Mouse (Mus musculus) embryonic facial prominence, embryonic 14.5 days (tissue): ENCODE results near the gene Pofut2. TPM values are rescaled to one million over a fixed set of nuclear protein-coding genes. Genes with fewer than 3 reads are reported as not detected.
"Not testable (repeated sequence)": the region's sequence is repeated elsewhere in the genome, so short reads cannot be mapped to it uniquely, and the experiment has no call there.

Experiments used
- ATAC-seq: fragments of 200-750 bp; cut with Nextera tagmentation; 2 replicates; pipeline ENCODE4 v1.8.0; 2017; ENCODE audit warnings: low read depth, moderate number of reproducible peaks, moderate TSS enrichment
- DNase-seq: peaks from one replicate; pipeline ENCODE4 v3.0.0-alpha.2; 2015; ENCODE audit warnings: low spot score
- H3K27ac ChIP-seq: fragments of 300-500 bp; sonication (generic); replicated peaks from 2 replicates; pipeline ENCODE4 v1.5.1; 2014; ENCODE audit warnings: low read depth, mild to moderate bottlenecking, low read length, moderate library complexity
- H3K27me3 ChIP-seq: fragments of 300-500 bp; sonication (generic); replicated peaks from 2 replicates; pipeline ENCODE4 v1.6.1; 2014; ENCODE audit warnings: low read length; ENCODE audit not compliant: control insufficient read depth, insufficient read depth
- H3K36me3 ChIP-seq: fragments of 300-500 bp; sonication (generic); 2 replicates; pipeline ENCODE4 v1.6.1; 2014; ENCODE audit warnings: low read length, mixed read lengths; ENCODE audit not compliant: control insufficient read depth, insufficient read depth
- H3K4me1 ChIP-seq: fragments of 300-500 bp; sonication (generic); 2 replicates; pipeline ENCODE4 v1.6.1; 2014; ENCODE audit warnings: antibody characterized with exemption, low read length; ENCODE audit not compliant: control insufficient read depth, insufficient read depth
- H3K4me2 ChIP-seq: fragments of 300-500 bp; sonication (generic); 2 replicates; pipeline ENCODE4 v1.6.1; 2014; ENCODE audit warnings: low read depth, mild to moderate bottlenecking, low read length, moderate library complexity, mixed read lengths
- H3K4me3 ChIP-seq: fragments of 300-500 bp; sonication (generic); 2 replicates; pipeline ENCODE4 v1.5.1; 2014; ENCODE audit warnings: low read depth, mild to moderate bottlenecking, low read length
- H3K9ac ChIP-seq: fragments of 300-500 bp; sonication (generic); 2 replicates; pipeline ENCODE4 v1.6.1; 2014; ENCODE audit warnings: low read depth, mild to moderate bottlenecking, low read length, moderate library complexity, mixed read lengths
- H3K9me3 ChIP-seq: fragments of 300-500 bp; sonication (generic); 2 replicates; pipeline ENCODE4 v1.6.1; 2016; ENCODE audit warnings: low read length; ENCODE audit not compliant: control insufficient read depth
- WGBS: fragments of 180-500 bp; shearing (Covaris S2); extraction: QIAGEN DNeasy Blood & Tissue Kit; methylation state at CpG from one replicate; pipeline ENCODE4 v1.1.7; 2014; 5-methylcytosine and 5-hydroxymethylcytosine counted together
- polyA plus RNA-seq: library from polyadenylated mRNA; unstranded; fragments of >200 nt; fragmentation: Nextera tagmentation; extraction: Ambion mirVana; gene quantifications from 2 replicates; pipeline ENCODE4 v1.2.1, GENCODE M21; 2014

Gene Pofut2
- polyA plus RNA-seq, 1 experiment from 2014 or later, result 168 TPM

- Histone ChIP-seq H3K4me1 (no peaks in the 10 kb centered on the region), H3K27me3 (no peaks in the 10 kb centered on the region), H3K27ac (no peak overlapping the region), H3K4me3 (no peak overlapping the region), H3K9ac (no peak overlapping the region), H3K4me2 (no peak overlapping the region), H3K36me3 (peaks cover 84% of the 10 kb centered on the region), H3K9me3 (no peaks in the 10 kb centered on the region)
- DNase-seq (no peak), ATAC-seq (no peak)
- WGBS, result 82% methylated on average over 14 of the region's 14 CpGs
Observed at GRCm38 (mm10) chr10:77267027-77267426, 8.0 kb downstream of the Pofut2 start.

GRCm38 (mm10) chr10:77269129-77269528 is 10.1 kb downstream of the Pofut2 start:
- Histone ChIP-seq H3K9me3 (no peaks in the 10 kb centered on the region), H3K27me3 (no peaks in the 10 kb centered on the region), H3K9ac (no peak overlapping the region), H3K4me3 (no peak overlapping the region), H3K4me2 (no peak overlapping the region), H3K36me3 (peaks cover 63% of the 10 kb centered on the region), H3K27ac (no peak overlapping the region), H3K4me1 (no peaks in the 10 kb centered on the region)
- ATAC-seq, result no peak
- WGBS, result 79% methylated on average over 7 of the region's 7 CpGs
- no peak for DNase-seq

- Histone ChIP-seq H3K9ac (no peak overlapping the region), H3K36me3 (peaks cover 23% of the 10 kb centered on the region), H3K9me3 (no peaks in the 10 kb centered on the region), H3K4me2 (no peak overlapping the region), H3K4me3 (no peak overlapping the region), H3K4me1 (no peaks in the 10 kb centered on the region), H3K27me3 (no peaks in the 10 kb centered on the region), H3K27ac (no peak overlapping the region)
- WGBS, result 59% methylated on average over 11 of the region's 11 CpGs
- ATAC-seq (no peak), DNase-seq (no peak)
Observed at GRCm38 (mm10) chr10:77272980-77273730, 14.1 kb downstream of the Pofut2 start.

GRCm38 (mm10) chr10:77273798-77274197 is 14.8 kb downstream of the Pofut2 start:
- no peak for ATAC-seq
- Histone ChIP-seq H3K4me2 (no peak overlapping the region), H3K27me3 (no peaks in the 10 kb centered on the region), H3K9ac (no peak overlapping the region), H3K4me3 (no peak overlapping the region), H3K4me1 (no peaks in the 10 kb centered on the region), H3K36me3 (peaks cover 16% of the 10 kb centered on the region), H3K9me3 (no peaks in the 10 kb centered on the region), H3K27ac (no peak overlapping the region)
- DNase-seq, result no peak

- not testable (repeated sequence) for H3K9me3 ChIP-seq, H3K36me3 ChIP-seq, H3K4me2 ChIP-seq, DNase-seq, H3K27me3 ChIP-seq, H3K4me1 ChIP-seq, H3K9ac ChIP-seq, H3K4me3 ChIP-seq, ATAC-seq, H3K27ac ChIP-seq
- WGBS, result 82% methylated on average over 1 of the region's 1 CpGs
Observed at GRCm38 (mm10) chr10:77282085-77282484, 23.1 kb downstream of the Pofut2 start.

- Histone ChIP-seq H3K36me3 (no peaks in the 10 kb centered on the region), H3K4me1 (no peaks in the 10 kb centered on the region; the same call in 1 of the 2 replicates), H3K4me3 (no peak overlapping the region), H3K27ac (no peak overlapping the region), H3K4me2 (no peak overlapping the region), H3K9ac (no peak overlapping the region), H3K9me3 (no peaks in the 10 kb centered on the region), H3K27me3 (no peaks in the 10 kb centered on the region)
- peak; percentile 83 for DNase-seq
- no peak for ATAC-seq
- 14% methylated on average over 6 of the region's 6 CpGs for whole genome bisulfite sequencing
Observed at GRCm38 (mm10) chr10:77282822-77283221, 23.8 kb downstream of the Pofut2 start.

GRCm38 (mm10) chr10:77284832-77285231 is 25.8 kb downstream of the Pofut2 start:
- no peaks in the 10 kb centered on the region for H3K27me3 ChIP-seq
- ATAC-seq, result no peak
- H3K27ac ChIP-seq, result no peak overlapping the region
- peaks cover 9% of the 10 kb centered on the region; the same call in 1 of the 2 replicates for H3K4me1 ChIP-seq
- H3K4me2 ChIP-seq, result no peak overlapping the region
- no peaks in the 10 kb centered on the region for H3K9me3 ChIP-seq
- no peak for DNase-seq
- no peak overlapping the region for H3K9ac ChIP-seq
- H3K36me3 ChIP-seq, result no peaks in the 10 kb centered on the region
- WGBS, result 46% methylated on average over 6 of the region's 6 CpGs
- H3K4me3 ChIP-seq, result no peak overlapping the region

GRCm38 (mm10) chr10:77287626-77288025 is 28.6 kb downstream of the Pofut2 start:
- Histone ChIP-seq H3K9ac (no peak overlapping the region), H3K27ac (no peak overlapping the region), H3K27me3 (no peaks in the 10 kb centered on the region), H3K9me3 (no peaks in the 10 kb centered on the region), H3K36me3 (no peaks in the 10 kb centered on the region), H3K4me2 (no peak overlapping the region), H3K4me1 (peaks cover 9% of the 10 kb centered on the region; the same call in 1 of the 2 replicates), H3K4me3 (no peak overlapping the region)
- ATAC-seq, result no peak
- WGBS, result 71% methylated on average over 8 of the region's 8 CpGs
- no peak for DNase-seq

GRCm38 (mm10) chr10:77288639-77289195 is 29.7 kb downstream of the Pofut2 start:
- Histone ChIP-seq H3K4me2 (no peak overlapping the region), H3K9me3 (no peaks in the 10 kb centered on the region), H3K4me1 (peaks cover 9% of the 10 kb centered on the region; the same call in 1 of the 2 replicates), H3K36me3 (no peaks in the 10 kb centered on the region), H3K27me3 (no peaks in the 10 kb centered on the region), H3K4me3 (no peak overlapping the region), H3K9ac (no peak overlapping the region), H3K27ac (no peak overlapping the region; the same call in 1 of the 2 replicates)
- WGBS, result 36% methylated on average over 5 of the region's 5 CpGs
- peak; percentile 41 for DNase-seq
- no peak for ATAC-seq
